Mouse (Mus musculus) heart, postnatal 0 days (tissue): Measurements from ENCODE around the gene Daglb.

Experiments used
- CTCF ChIP-seq: IDR thresholded peaks from 2 replicates; pipeline ENCODE4 v1.5.1; 2016; ENCODE audit warnings: antibody characterized with exemption, control low read depth, low read depth
- EP300 ChIP-seq: IDR thresholded peaks from 2 replicates; pipeline ENCODE4 v1.6.1; 2016; ENCODE audit warnings: antibody characterized with exemption, low read depth

DNA sequence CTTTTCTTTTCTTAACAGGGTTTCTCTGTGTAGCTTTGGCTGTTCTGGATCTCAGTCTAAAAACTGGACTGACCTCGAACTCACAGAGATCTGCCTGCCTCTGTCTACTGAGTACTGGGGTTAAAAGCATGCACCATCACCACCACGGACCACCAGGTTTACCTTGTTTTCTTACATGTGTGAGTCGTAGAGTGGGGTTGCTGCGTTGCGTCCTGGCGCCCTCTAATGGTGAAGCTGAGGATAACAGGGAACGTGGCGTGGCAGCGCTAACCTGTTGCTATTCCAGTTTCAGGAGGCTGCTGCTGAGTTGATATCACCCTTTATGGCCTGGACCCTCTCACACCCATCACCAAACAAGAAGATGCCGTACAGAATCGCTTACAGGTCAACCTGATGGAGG is 83.0 kb downstream of the Daglb start:
- TF ChIP-seq CTCF (peak; percentile 99), EP300 (no peak)
